Mouse (Mus musculus): ENCODE results near the gene Rab3a. TPM values are rescaled to one million over a fixed set of nuclear protein-coding genes. Genes with fewer than 3 reads are reported as not detected.

The Rab3a gene
- polyA plus RNA-seq, 1 experiment from 2014 or later, result 519 TPM

GRCm38 (mm10) chr8:70737705-70738104, 16.8 kb upstream of the Rab3a start:
- ATAC-seq (ENCODE audit: low FRiP score) (no peak), DNase-seq (ENCODE audit: low spot score) (no peak)
- H3K4me1 ChIP-seq (replicated peaks; ENCODE audit: control insufficient read depth, insufficient read depth, low read length), result no peaks in the 10 kb centered on the region
- no peak overlapping the region for H3K4me2 ChIP-seq (replicated peaks)
- H3K36me3 ChIP-seq (replicated peaks; ENCODE audit: control insufficient read depth, insufficient read depth), result no peaks in the 10 kb centered on the region
- no peaks in the 10 kb centered on the region for H3K9me3 ChIP-seq (ENCODE audit: control insufficient read depth, low read length)
- WGBS, result 68% methylated on average over 5 of the region's 5 CpGs
- peaks cover 25% of the 10 kb centered on the region for H3K27me3 ChIP-seq (ENCODE audit: control insufficient read depth, insufficient read depth, low read length)
- H3K9ac ChIP-seq, result no peak overlapping the region
- no peak overlapping the region for H3K27ac ChIP-seq
- no peak overlapping the region for H3K4me3 ChIP-seq (replicated peaks; ENCODE audit: low read length)

- H3K4me3 ChIP-seq (replicated peaks; ENCODE audit: low read length), result no peak overlapping the region
- no peak for ATAC-seq (ENCODE audit: low FRiP score)
- H3K36me3 ChIP-seq (replicated peaks; ENCODE audit: control insufficient read depth, insufficient read depth), result no peaks in the 10 kb centered on the region
- peaks cover 30% of the 10 kb centered on the region for H3K27me3 ChIP-seq (ENCODE audit: control insufficient read depth, insufficient read depth, low read length)
- no peak overlapping the region for H3K27ac ChIP-seq
- no peak overlapping the region for H3K4me2 ChIP-seq (replicated peaks)
- peaks cover under 1% of the 10 kb centered on the region; the same call in 1 of the 2 replicates for H3K4me1 ChIP-seq (replicated peaks; ENCODE audit: control insufficient read depth, insufficient read depth, low read length)
- no peak overlapping the region for H3K9ac ChIP-seq
- WGBS, result 76% methylated on average over 3 of the region's 3 CpGs
- no peaks in the 10 kb centered on the region for H3K9me3 ChIP-seq (ENCODE audit: control insufficient read depth, low read length)
- DNase-seq (ENCODE audit: low spot score), result no peak
Measured at GRCm38 (mm10) chr8:70738211-70738610, 16.3 kb upstream of the Rab3a start.

- Histone ChIP-seq H3K36me3 (replicated peaks; ENCODE audit: control insufficient read depth, insufficient read depth) (no peaks in the 10 kb centered on the region), H3K4me3 (replicated peaks; ENCODE audit: low read length) (no peak overlapping the region), H3K27me3 (ENCODE audit: control insufficient read depth, insufficient read depth, low read length) (peaks cover 61% of the 10 kb centered on the region), H3K9me3 (ENCODE audit: control insufficient read depth, low read length) (no peaks in the 10 kb centered on the region), H3K4me2 (replicated peaks) (no peak overlapping the region), H3K4me1 (replicated peaks; ENCODE audit: control insufficient read depth, insufficient read depth, low read length) (peaks cover 12% of the 10 kb centered on the region), H3K27ac (no peak overlapping the region), H3K9ac (no peak overlapping the region)
- no peak for ATAC-seq (ENCODE audit: low FRiP score)
- no peak for DNase-seq (ENCODE audit: low spot score)
- 63% methylated on average over 5 of the region's 5 CpGs for WGBS
Measured at GRCm38 (mm10) chr8:70741661-70742060, 12.8 kb upstream of the Rab3a start.

- WGBS, result 73% methylated on average over 11 of the region's 11 CpGs
- H3K4me1 ChIP-seq (replicated peaks; ENCODE audit: control insufficient read depth, insufficient read depth, low read length), result peaks cover 12% of the 10 kb centered on the region
- no peaks in the 10 kb centered on the region for H3K9me3 ChIP-seq (ENCODE audit: control insufficient read depth, low read length)
- no peaks in the 10 kb centered on the region for H3K36me3 ChIP-seq (replicated peaks; ENCODE audit: control insufficient read depth, insufficient read depth)
- no peak overlapping the region for H3K9ac ChIP-seq
- no peak overlapping the region for H3K4me3 ChIP-seq (replicated peaks; ENCODE audit: low read length)
- H3K27ac ChIP-seq, result no peak overlapping the region
- H3K27me3 ChIP-seq (ENCODE audit: control insufficient read depth, insufficient read depth, low read length), result peaks cover 66% of the 10 kb centered on the region
- DNase-seq (ENCODE audit: low spot score) (no peak), ATAC-seq (ENCODE audit: low FRiP score) (no peak)
- no peak overlapping the region for H3K4me2 ChIP-seq (replicated peaks)
Measured at GRCm38 (mm10) chr8:70742176-70742575, 12.3 kb upstream of the Rab3a start.

- Histone ChIP-seq H3K9me3 (ENCODE audit: control insufficient read depth, low read length) (no peaks in the 10 kb centered on the region), H3K4me2 (replicated peaks) (peak overlapping the region; percentile 55), H3K4me3 (replicated peaks; ENCODE audit: low read length) (peak overlapping the region; percentile 10), H3K4me1 (replicated peaks; ENCODE audit: control insufficient read depth, insufficient read depth, low read length) (peaks cover 12% of the 10 kb centered on the region), H3K27ac (no peak overlapping the region), H3K36me3 (replicated peaks; ENCODE audit: control insufficient read depth, insufficient read depth) (no peaks in the 10 kb centered on the region), H3K27me3 (ENCODE audit: control insufficient read depth, insufficient read depth, low read length) (peaks cover 72% of the 10 kb centered on the region), H3K9ac (peak overlapping the region; percentile 50; the same call in 1 of the 2 replicates)
- DNase-seq (ENCODE audit: low spot score) (no peak), ATAC-seq (ENCODE audit: low FRiP score) (0 out of 2 replicates have a peak, but pooled peaks have one; percentile 29)
- WGBS, result under 1% methylated on average over 38 of the region's 38 CpGs
Measured at GRCm38 (mm10) chr8:70742981-70743655, 11.4 kb upstream of the Rab3a start.

- Histone ChIP-seq H3K9me3 (ENCODE audit: control insufficient read depth, low read length) (no peaks in the 10 kb centered on the region), H3K36me3 (replicated peaks; ENCODE audit: control insufficient read depth, insufficient read depth) (no peaks in the 10 kb centered on the region), H3K4me3 (replicated peaks; ENCODE audit: low read length) (peak overlapping the region; percentile 31), H3K27me3 (ENCODE audit: control insufficient read depth, insufficient read depth, low read length) (peaks cover 67% of the 10 kb centered on the region), H3K4me2 (replicated peaks) (peak overlapping the region; percentile 55), H3K9ac (peak overlapping the region; percentile 50), H3K4me1 (replicated peaks; ENCODE audit: control insufficient read depth, insufficient read depth, low read length) (peaks cover 12% of the 10 kb centered on the region), H3K27ac (no peak overlapping the region)
- no peak for ATAC-seq (ENCODE audit: low FRiP score)
- WGBS, result 3% methylated on average over 48 of the region's 48 CpGs
- DNase-seq (ENCODE audit: low spot score), result peak; percentile 59
Measured at GRCm38 (mm10) chr8:70743656-70744590, 10.6 kb upstream of the Rab3a start.

- H3K4me1 ChIP-seq (replicated peaks; ENCODE audit: control insufficient read depth, insufficient read depth, low read length), result peaks cover 12% of the 10 kb centered on the region
- H3K27ac ChIP-seq, result no peak overlapping the region
- no peak for ATAC-seq (ENCODE audit: low FRiP score)
- no peak overlapping the region for H3K4me3 ChIP-seq (replicated peaks; ENCODE audit: low read length)
- no peaks in the 10 kb centered on the region for H3K36me3 ChIP-seq (replicated peaks; ENCODE audit: control insufficient read depth, insufficient read depth)
- WGBS, result 54% methylated on average over 11 of the region's 11 CpGs
- no peak for DNase-seq (ENCODE audit: low spot score)
- no peak overlapping the region for H3K4me2 ChIP-seq (replicated peaks)
- no peaks in the 10 kb centered on the region for H3K9me3 ChIP-seq (ENCODE audit: control insufficient read depth, low read length)
- H3K9ac ChIP-seq, result no peak overlapping the region
- peaks cover 67% of the 10 kb centered on the region for H3K27me3 ChIP-seq (ENCODE audit: control insufficient read depth, insufficient read depth, low read length)
Measured at GRCm38 (mm10) chr8:70744806-70745205, 9.7 kb upstream of the Rab3a start.

- Histone ChIP-seq H3K9ac (no peak overlapping the region), H3K4me1 (replicated peaks; ENCODE audit: control insufficient read depth, insufficient read depth, low read length) (peaks cover 12% of the 10 kb centered on the region), H3K4me2 (replicated peaks) (no peak overlapping the region), H3K27ac (no peak overlapping the region), H3K9me3 (ENCODE audit: control insufficient read depth, low read length) (no peaks in the 10 kb centered on the region), H3K27me3 (ENCODE audit: control insufficient read depth, insufficient read depth, low read length) (peaks cover 67% of the 10 kb centered on the region), H3K36me3 (replicated peaks; ENCODE audit: control insufficient read depth, insufficient read depth) (no peaks in the 10 kb centered on the region), H3K4me3 (replicated peaks; ENCODE audit: low read length) (no peak overlapping the region)
- 61% methylated on average over 19 of the region's 19 CpGs for WGBS
- ATAC-seq (ENCODE audit: low FRiP score) (no peak), DNase-seq (ENCODE audit: low spot score) (no peak)
Measured at GRCm38 (mm10) chr8:70745691-70746220, 8.7 kb upstream of the Rab3a start.

- ATAC-seq (ENCODE audit: low FRiP score) (no peak), DNase-seq (ENCODE audit: low spot score) (no peak)
- Histone ChIP-seq H3K27me3 (ENCODE audit: control insufficient read depth, insufficient read depth, low read length) (peaks cover 59% of the 10 kb centered on the region), H3K4me1 (replicated peaks; ENCODE audit: control insufficient read depth, insufficient read depth, low read length) (peaks cover 12% of the 10 kb centered on the region), H3K4me3 (replicated peaks; ENCODE audit: low read length) (no peak overlapping the region), H3K9ac (no peak overlapping the region), H3K27ac (no peak overlapping the region), H3K4me2 (replicated peaks) (no peak overlapping the region), H3K9me3 (ENCODE audit: control insufficient read depth, low read length) (no peaks in the 10 kb centered on the region), H3K36me3 (replicated peaks; ENCODE audit: control insufficient read depth, insufficient read depth) (no peaks in the 10 kb centered on the region)
- 81% methylated on average over 9 of the region's 9 CpGs for WGBS
Measured at GRCm38 (mm10) chr8:70746676-70747075, 7.8 kb upstream of the Rab3a start.

All from hindbrain, embryonic 14.5 days (tissue).